Mouse (Mus musculus): ENCODE results near the gene Gm36210.
A peak's percentile ranks its signal among the peaks of the same experiment; 100 is the strongest.

Gene Gm36210

DNA sequence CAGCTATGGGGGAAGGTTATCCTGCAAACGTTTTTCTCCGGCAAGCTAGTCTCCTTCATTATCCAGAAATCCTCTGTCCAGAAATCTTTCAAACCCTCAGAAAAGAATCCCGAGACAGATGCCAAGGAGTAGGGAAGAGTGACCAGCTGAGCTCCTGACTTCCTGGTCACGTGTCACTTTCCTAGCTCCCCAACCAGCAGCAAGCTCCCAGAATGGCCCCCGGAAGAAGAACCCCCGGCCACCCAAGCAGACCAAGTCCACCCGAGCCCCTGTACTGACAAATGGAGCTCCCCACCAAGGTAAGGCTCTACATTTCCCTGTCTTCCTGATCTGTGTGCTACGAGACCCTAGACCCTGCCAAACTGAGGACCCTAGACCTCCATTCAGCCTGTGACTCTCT lies 21.4 kb upstream of the Gm36210 start:
- no peak for DNase-seq (ENCODE audit: low read depth, low spot score)
- H3K27me3 ChIP-seq (ENCODE audit: control insufficient read depth, insufficient read depth, low read length, poor library complexity, severe bottlenecking), result no peaks in the 10 kb centered on the region
- H3K36me3 ChIP-seq (ENCODE audit: control insufficient read depth, insufficient read depth, low read length, poor library complexity, severe bottlenecking), result no peaks in the 10 kb centered on the region

DNA sequence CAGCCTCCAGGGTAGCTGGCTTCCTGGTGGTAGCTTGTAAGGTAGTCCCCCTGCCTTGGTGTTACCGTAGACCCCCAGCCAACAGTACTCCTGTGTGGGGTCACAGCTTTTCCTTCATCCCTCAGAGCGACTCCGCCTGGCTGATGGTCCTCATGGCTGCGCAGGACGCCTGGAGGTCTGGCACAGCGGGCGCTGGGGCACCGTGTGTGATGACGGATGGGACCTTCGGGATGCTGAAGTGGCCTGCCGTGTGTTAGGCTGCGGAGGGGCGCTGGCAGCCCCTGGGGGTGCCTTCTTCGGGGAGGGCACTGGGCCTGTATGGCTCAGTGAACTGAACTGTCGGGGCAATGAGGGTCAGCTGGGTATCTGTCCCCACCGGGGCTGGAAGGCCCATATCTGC lies 20.5 kb upstream of the Gm36210 start:
- H3K36me3 ChIP-seq (ENCODE audit: control insufficient read depth, insufficient read depth, low read length, poor library complexity, severe bottlenecking), result no peaks in the 10 kb centered on the region
- DNase-seq (ENCODE audit: low read depth, low spot score), result no peak
- H3K27me3 ChIP-seq (ENCODE audit: control insufficient read depth, insufficient read depth, low read length, poor library complexity, severe bottlenecking), result no peaks in the 10 kb centered on the region

DNA sequence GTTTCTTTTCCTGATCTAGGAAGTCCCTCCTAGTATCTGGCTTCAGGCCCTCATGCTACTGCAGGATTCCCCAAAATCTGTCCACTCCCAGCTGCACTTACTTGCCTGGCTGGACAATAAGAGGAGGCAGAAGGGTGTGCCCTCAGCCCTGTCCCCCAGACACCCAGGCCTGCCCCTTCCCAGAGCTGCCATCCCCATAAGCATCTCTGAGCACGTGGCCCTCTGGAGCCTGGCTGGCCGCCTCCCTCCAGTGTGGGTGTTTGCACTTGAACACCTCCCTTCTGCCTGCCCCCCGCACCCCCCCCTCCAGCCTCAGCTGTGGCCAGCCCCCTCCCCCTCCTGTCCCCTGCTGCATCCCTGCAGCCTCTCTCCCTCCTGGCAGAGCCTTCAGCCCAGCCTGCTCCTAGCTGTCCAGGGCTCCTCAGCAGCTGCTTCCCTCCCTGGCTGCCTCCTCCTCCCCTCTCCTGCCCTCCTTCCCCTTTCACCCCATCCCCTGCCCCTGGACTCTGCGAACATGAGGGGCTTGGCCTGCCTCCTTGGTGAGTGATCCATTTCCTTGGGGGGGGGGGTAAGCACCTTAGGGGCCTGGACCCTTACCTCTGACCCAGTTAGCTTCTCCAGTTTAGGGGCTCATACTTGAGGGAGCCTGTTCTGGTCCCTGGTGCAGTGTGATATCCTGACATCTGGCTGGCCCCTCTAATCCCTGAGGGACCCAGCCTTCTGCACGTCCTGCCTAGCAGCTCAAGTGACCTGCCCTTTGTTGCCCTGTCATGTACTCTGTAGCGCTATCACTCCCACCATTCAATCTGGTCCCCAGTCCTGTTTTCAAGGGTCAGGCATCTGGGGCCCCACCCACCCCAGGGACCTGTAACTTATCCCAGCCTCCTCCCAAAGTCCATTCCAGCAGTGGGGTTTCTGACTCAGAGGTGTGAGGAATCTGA lies 19.4 kb upstream of the Gm36210 start, which contains the start of gene Ssc5d:
TSS of gene Ssc5d (plus strand) at position 345 of the 941 bp plus-strand sequence.
- H3K36me3 ChIP-seq (ENCODE audit: control insufficient read depth, insufficient read depth, low read length, poor library complexity, severe bottlenecking), result no peaks in the 10 kb centered on the region
- DNase-seq (ENCODE audit: low read depth, low spot score), result no peak
- no peaks in the 10 kb centered on the region for H3K27me3 ChIP-seq (ENCODE audit: control insufficient read depth, insufficient read depth, low read length, poor library complexity, severe bottlenecking)

DNA sequence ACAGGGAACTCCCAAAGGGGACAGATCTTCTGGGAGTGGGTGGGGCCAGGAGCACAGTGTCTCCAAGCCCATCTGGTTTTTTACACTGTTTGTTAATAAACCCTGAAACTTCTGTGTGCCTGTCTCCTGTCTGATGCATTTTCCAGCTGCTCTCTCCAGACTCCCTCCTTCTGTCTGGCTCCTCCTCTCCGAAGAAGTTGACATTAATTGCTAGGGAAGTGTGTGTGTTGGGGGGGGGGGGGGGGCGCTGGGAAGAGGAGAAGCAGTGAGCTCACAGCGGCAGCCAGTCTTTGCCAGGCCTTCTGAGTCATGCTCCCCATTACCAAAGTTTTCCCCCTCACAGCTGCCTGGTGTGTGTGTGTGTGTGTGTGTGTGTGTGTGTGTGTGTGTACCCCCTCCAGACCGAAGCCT lies 18.6 kb upstream of the Gm36210 start:
- Histone ChIP-seq H3K36me3 (ENCODE audit: control insufficient read depth, insufficient read depth, low read length, poor library complexity, severe bottlenecking) (no peaks in the 10 kb centered on the region; the same call in 1 of the 2 replicates), H3K27me3 (ENCODE audit: control insufficient read depth, insufficient read depth, low read length, poor library complexity, severe bottlenecking) (no peaks in the 10 kb centered on the region)
- no peak for DNase-seq (ENCODE audit: low read depth, low spot score)

DNA sequence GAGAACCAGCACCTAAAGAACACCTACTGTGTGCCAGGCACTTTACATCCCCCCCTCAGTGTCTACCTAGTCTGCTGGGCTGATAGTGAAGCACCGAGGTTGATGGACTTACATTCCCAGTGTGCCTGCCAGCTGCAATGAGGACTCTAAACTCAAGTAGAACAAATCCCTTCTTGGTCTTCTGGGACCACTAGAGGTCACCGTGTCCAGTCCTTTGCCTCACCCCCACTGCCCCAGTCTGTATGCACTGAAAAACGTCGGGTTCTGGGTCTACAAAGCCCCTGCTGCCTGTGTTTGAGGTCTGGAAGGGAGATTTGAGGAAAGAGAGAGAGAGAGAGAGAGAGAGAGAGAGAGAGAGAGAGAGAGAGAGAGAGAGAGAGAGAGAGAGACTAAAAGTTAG lies 18.2 kb upstream of the Gm36210 start:
- Histone ChIP-seq H3K36me3 (ENCODE audit: control insufficient read depth, insufficient read depth, low read length, poor library complexity, severe bottlenecking) (no peaks in the 10 kb centered on the region; the same call in 1 of the 2 replicates), H3K27me3 (ENCODE audit: control insufficient read depth, insufficient read depth, low read length, poor library complexity, severe bottlenecking) (no peaks in the 10 kb centered on the region)
- no peak for DNase-seq (ENCODE audit: low read depth, low spot score)

DNA sequence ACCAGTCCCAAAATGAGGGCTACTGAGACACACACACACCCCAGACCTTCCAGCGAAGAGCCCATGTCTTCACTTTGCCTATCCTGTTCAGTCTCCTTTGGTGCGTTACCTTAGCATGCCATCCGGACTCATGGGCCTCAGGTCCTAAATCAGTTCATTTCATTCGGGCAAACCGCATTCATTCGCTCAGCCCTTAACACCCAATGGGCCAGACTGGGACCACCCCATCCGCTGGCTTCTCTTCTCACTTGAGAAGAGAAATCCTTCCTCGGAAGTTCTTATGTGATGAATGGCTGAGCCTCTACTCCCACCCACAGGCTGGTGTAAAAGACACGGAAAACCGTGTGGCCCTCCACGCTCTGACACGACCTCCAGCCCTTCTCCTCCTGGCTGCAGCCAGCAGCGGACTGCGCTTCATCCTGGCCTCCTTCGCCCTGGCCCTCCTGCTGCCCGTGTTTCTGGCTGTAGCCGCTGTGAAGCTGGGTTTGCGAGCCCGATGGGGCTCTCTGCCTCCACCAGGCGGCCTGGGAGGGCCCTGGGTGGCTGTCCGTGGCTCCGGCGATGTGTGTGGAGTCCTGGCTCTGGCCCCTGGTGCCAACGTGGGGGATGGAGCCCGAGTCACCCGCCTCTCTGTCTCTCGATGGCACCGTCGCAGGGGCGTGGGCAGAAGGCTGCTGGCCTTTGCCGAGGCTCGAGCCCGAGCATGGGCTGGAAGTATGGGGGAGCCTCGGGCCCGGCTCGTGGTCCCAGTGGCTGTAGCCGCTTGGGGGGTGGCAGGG lies 17.5 kb upstream of the Gm36210 start:
- Histone ChIP-seq H3K27me3 (ENCODE audit: control insufficient read depth, insufficient read depth, low read length, poor library complexity, severe bottlenecking) (no peaks in the 10 kb centered on the region), H3K36me3 (ENCODE audit: control insufficient read depth, insufficient read depth, low read length, poor library complexity, severe bottlenecking) (peaks cover 3% of the 10 kb centered on the region)
- peak; percentile 51 for DNase-seq (ENCODE audit: low read depth, low spot score)

DNA sequence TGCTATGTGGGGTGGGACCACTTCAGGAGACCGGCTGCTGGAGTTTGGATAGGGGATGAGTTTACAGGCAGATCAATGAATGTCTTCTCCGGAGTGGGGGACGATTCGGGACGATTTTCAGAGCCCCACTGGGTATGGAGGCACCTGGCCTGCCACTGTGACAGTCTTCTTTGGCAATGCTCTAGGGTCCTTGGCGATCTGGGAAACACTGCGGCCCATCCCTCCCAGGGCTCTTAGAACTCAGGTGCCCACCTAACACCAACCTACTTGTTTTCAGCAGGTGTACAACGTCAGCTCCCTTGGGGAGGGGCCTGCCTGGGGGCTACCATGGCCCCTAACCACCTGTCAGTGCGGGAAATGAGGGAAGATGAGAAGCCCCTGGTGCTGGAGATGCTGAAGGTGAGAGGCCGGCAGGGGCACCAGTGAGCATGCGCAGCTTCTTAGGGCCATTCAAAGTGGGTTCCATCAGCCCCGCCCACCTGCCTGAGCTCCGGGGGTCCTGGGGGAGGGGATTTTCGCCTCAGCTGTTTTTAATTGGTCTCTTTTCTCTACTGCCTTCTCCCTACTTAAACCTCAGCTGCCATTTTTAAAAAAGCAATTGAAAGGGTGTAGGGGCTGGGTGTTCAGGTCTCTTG lies 16.7 kb upstream of the Gm36210 start:
- Histone ChIP-seq H3K27me3 (ENCODE audit: control insufficient read depth, insufficient read depth, low read length, poor library complexity, severe bottlenecking) (no peaks in the 10 kb centered on the region), H3K36me3 (ENCODE audit: control insufficient read depth, insufficient read depth, low read length, poor library complexity, severe bottlenecking) (peaks cover 3% of the 10 kb centered on the region)
- peak; percentile 49 for DNase-seq (ENCODE audit: low read depth, low spot score)

DNA sequence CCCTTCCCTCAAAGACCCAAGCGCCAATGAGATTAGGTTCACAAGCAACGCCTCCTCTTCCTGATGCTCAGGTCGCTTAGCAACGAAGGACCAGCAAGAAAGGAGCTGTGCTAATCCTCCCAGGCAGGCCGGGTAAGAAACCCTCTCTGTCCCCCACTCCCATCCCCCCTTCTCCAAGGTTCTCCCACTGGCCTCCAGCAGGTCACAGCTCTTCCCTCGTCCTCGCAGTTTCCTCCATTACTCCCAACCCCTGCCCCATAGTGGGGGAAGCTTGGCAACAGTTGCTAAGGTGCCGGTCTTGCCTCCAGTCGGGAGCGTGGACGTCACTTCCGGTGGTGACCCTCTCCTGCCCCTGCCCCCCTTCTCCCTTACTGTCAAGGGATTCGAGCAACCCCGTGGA lies 16.2 kb upstream of the Gm36210 start:
- DNase-seq (ENCODE audit: low read depth, low spot score), result peak; percentile 58
- no peaks in the 10 kb centered on the region for H3K27me3 ChIP-seq (ENCODE audit: control insufficient read depth, insufficient read depth, low read length, poor library complexity, severe bottlenecking)

DNA sequence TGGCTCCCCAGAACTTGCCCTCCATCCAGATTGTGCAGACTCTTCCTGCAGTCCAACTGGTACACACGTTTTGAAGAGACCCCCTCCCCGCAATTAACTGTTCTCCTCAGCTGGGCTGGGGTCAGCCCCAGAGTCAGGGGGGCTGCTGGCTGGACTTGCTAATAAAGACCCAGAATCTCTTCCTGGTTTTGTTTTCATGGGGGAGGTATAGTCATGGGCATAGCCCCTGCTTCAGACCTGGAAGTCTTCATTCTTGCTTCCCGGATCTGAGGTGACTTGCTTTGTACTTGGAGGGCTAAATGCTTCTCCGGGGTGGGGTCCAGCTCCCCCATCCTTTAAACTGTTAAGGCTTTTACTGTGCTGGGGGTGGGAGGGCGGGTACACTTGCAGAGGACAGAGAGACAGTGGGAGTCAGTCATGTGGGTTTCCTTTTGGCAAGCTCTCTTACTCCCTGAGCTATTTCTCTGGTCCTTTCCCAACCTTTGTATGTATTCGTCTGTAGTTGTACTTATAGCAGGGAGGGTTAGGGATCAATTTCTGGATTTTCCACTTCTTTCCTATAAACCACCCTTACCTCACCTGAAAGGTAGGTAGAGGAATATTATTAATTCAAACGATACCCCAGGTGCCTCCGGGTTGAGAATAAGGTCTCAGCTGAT lies 15.6 kb upstream of the Gm36210 start, which contains the start of gene Nat14:
TSS of gene Nat14 (plus strand) at position 205 of the 659 bp plus-strand sequence.
- DNase-seq (ENCODE audit: low read depth, low spot score), result no peak
- Histone ChIP-seq H3K36me3 (ENCODE audit: control insufficient read depth, insufficient read depth, low read length, poor library complexity, severe bottlenecking) (peaks cover 3% of the 10 kb centered on the region), H3K27me3 (ENCODE audit: control insufficient read depth, insufficient read depth, low read length, poor library complexity, severe bottlenecking) (no peaks in the 10 kb centered on the region)

More for the DNA sequence above, 16.2 kb upstream of the Gm36210 start:
- peaks cover 3% of the 10 kb centered on the region for H3K36me3 ChIP-seq (ENCODE audit: control insufficient read depth, insufficient read depth, low read length, poor library complexity, severe bottlenecking)

DNA sequence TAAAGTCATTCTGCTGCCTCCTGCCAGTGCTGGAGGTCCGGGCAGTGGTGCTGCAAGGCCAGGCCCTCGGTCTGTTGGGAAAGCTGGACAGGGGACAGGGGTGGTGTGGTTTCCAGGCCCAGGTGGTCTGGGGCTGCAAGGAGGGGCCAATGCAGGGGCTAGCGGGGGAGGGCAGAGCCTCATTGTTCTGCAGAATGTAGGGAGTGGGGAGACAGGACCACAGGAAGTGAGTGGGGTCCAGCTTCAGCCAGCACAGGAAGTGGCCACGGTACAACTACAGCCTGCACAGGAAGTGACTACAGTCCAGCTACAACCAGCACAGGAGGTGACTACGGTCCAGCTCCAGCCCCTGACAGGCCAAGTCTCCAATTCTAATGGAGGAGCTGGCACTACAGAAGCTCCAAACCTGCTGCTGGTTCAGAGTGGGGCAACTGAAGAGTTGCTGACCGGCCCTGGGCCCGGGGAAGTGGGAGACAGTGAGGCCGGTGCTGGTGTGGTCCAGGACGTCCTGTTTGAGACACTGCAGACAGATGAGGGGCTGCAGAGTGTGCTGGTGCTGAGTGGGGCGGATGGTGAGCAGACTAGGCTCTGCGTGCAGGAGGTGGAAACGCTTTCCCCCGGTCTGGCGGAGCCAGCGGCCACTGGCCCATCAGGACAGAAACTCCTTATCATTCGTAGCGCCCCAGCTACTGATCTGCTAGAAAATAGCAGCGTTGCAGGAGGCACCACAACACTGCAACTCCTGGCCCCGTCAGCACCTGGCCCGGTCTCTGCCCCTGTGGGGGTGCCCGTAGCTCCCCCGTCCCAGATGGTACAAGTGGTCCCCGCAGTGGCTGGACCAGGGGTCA lies 14.9 kb upstream of the Gm36210 start:
- no peaks in the 10 kb centered on the region for H3K27me3 ChIP-seq (ENCODE audit: control insufficient read depth, insufficient read depth, low read length, poor library complexity, severe bottlenecking)
- H3K36me3 ChIP-seq (ENCODE audit: control insufficient read depth, insufficient read depth, low read length, poor library complexity, severe bottlenecking), result peaks cover 3% of the 10 kb centered on the region
- DNase-seq (ENCODE audit: low read depth, low spot score), result no peak

DNA sequence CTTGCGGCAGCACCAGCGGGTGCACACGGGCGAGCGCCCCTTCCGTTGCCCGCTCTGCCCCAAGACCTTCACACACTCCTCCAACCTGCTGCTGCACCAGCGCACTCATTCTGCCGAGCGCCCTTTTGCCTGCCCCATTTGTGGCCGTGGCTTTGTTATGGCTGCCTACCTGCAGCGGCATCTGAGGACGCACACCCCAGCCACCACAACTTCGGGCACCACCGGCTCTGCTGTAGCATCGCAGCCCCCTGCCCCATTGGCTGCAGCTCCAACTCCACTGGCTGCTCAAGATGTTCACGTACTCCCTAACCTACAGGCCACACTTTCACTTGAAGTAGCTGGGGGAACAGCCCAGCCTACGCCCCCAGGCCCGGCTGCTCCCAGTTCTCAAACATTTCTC lies 14.2 kb upstream of the Gm36210 start:
- no peak for DNase-seq (ENCODE audit: low read depth, low spot score)
- Histone ChIP-seq H3K27me3 (ENCODE audit: control insufficient read depth, insufficient read depth, low read length, poor library complexity, severe bottlenecking) (no peaks in the 10 kb centered on the region), H3K36me3 (ENCODE audit: control insufficient read depth, insufficient read depth, low read length, poor library complexity, severe bottlenecking) (peaks cover 3% of the 10 kb centered on the region)

DNA sequence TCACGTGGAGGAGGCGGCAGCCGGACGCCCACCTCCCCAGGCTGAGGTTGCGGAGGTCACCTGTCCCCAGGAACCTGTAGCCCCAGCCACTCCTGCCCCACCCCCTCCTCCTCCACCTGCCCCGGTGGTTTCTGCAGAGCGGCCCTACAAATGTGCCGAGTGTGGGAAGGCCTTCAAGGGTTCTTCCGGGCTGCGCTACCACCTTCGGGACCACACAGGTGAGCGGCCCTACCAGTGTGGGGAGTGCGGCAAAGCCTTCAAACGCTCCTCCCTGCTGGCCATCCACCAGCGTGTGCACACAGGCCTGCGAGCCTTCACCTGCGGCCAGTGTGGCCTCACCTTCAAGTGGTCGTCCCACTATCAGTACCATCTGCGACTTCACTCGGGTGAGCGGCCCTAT lies 13.7 kb upstream of the Gm36210 start:
- no peak for DNase-seq (ENCODE audit: low read depth, low spot score)
- Histone ChIP-seq H3K27me3 (ENCODE audit: control insufficient read depth, insufficient read depth, low read length, poor library complexity, severe bottlenecking) (no peaks in the 10 kb centered on the region), H3K36me3 (ENCODE audit: control insufficient read depth, insufficient read depth, low read length, poor library complexity, severe bottlenecking) (peaks cover 3% of the 10 kb centered on the region)

DNA sequence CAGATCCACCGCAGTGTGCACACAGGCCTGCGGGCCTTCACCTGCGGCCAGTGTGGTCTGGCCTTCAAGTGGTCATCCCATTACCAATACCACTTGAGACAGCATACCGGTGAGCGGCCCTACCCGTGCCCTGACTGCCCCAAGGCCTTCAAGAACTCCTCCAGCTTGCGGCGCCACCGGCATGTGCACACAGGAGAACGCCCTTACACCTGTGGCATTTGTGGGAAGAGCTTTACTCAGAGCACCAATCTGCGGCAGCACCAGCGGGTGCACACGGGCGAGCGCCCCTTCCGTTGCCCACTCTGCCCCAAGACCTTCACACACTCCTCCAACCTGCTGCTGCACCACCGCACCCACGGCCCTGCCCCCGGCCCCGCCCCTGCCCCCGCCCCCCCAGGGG lies 12.8 kb upstream of the Gm36210 start:
- H3K36me3 ChIP-seq (ENCODE audit: control insufficient read depth, insufficient read depth, low read length, poor library complexity, severe bottlenecking), result peaks cover 3% of the 10 kb centered on the region
- no peaks in the 10 kb centered on the region for H3K27me3 ChIP-seq (ENCODE audit: control insufficient read depth, insufficient read depth, low read length, poor library complexity, severe bottlenecking)
- no peak for DNase-seq (ENCODE audit: low read depth, low spot score)

All from splenic B cell, adult 2 months (primary cell).